In genomic region chr10:51769252-51769651, GRCm38 (mm10) we compare ENCODE assay signal across 25 mouse cellular contexts.
"Had no signal": no experiment of that assay in that cellular context is flagged by ENCODE, and none has a peak within 500 bp of the region (broad histone marks: within the 10 kb centered on the region; RNA-seq: fewer than 3 reads in every experiment).

No protein-coding gene starts in this region.

- H3K4me1 ChIP-seq: heart, embryonic 15.5 days; hindbrain, embryonic 13.5 days; hindbrain, embryonic 15.5 days; kidney, embryonic 15.5 days; limb, embryonic 13.5 days; limb, embryonic 15.5 days; liver, embryonic 13.5 days had no signal

- H3K4me3 ChIP-seq: heart, adult 2 months; heart, embryonic 13.5 days; heart, embryonic 15.5 days; hindbrain, embryonic 13.5 days; hindbrain, embryonic 15.5 days; kidney, embryonic 15.5 days; limb, embryonic 13.5 days; limb, embryonic 15.5 days; liver, embryonic 13.5 days had no signal

- H3K36me3 ChIP-seq: heart, embryonic 13.5 days; heart, embryonic 15.5 days; hindbrain, embryonic 13.5 days; hindbrain, embryonic 15.5 days; kidney, embryonic 15.5 days; limb, embryonic 13.5 days; limb, embryonic 15.5 days; liver, embryonic 13.5 days had no signal

- ATAC-seq: hindbrain, postnatal 0 days had no signal

- H3K27ac ChIP-seq: heart, adult 2 months; heart, embryonic 13.5 days; heart, embryonic 15.5 days; hindbrain, embryonic 13.5 days; hindbrain, embryonic 15.5 days; hindbrain, postnatal 0 days; kidney, embryonic 15.5 days; kidney, postnatal 0 days; limb, embryonic 13.5 days; limb, embryonic 15.5 days; liver, embryonic 13.5 days had no signal

- H3K9me3 ChIP-seq: heart, embryonic 13.5 days; heart, embryonic 15.5 days; hindbrain, embryonic 13.5 days; hindbrain, embryonic 15.5 days; kidney, embryonic 15.5 days; limb, embryonic 13.5 days; limb, embryonic 15.5 days; liver, embryonic 13.5 days had no signal

- H3K4me2 ChIP-seq: heart, embryonic 11.5 days; heart, embryonic 13.5 days; heart, embryonic 15.5 days; hindbrain, embryonic 13.5 days; hindbrain, embryonic 15.5 days; kidney, embryonic 15.5 days; limb, embryonic 13.5 days; limb, embryonic 15.5 days; liver, embryonic 13.5 days had no signal

- DNase-seq: gastrocnemius, postnatal 14 days; gastrocnemius, postnatal 36 days; heart, adult 11 months; heart, adult 2 months; heart, postnatal 14 days; heart, postnatal 36 days; kidney, adult 11 months; kidney, adult 2 months; kidney, adult 9 months; kidney, postnatal 14 days; kidney, postnatal 36 days; layer of hippocampus, adult 9-11 months; layer of hippocampus, postnatal 36 days; left cerebral cortex, postnatal 4 days; liver, embryonic 13.5 days had no signal

- H3K27me3 ChIP-seq: heart, embryonic 13.5 days; heart, embryonic 15.5 days; hindbrain, embryonic 13.5 days; hindbrain, embryonic 15.5 days; kidney, embryonic 15.5 days; limb, embryonic 13.5 days; limb, embryonic 15.5 days; liver, embryonic 13.5 days had no signal

- H3K9ac ChIP-seq: heart, embryonic 13.5 days; heart, embryonic 15.5 days; hindbrain, embryonic 13.5 days; hindbrain, embryonic 15.5 days; kidney, embryonic 15.5 days; limb, embryonic 13.5 days; limb, embryonic 15.5 days; liver, embryonic 13.5 days had no signal
